Mouse (Mus musculus) left cerebral cortex, adult 9 months (tissue): ENCODE data around the gene Zfp385c.

Source experiments
- DNase-seq, 2 experiments: peaks; one replicate each; pipeline ENCODE4 v3.0.0; 2022; ENCODE audit warnings: low spot score in 2 of 2

The Zfp385c gene

DNA sequence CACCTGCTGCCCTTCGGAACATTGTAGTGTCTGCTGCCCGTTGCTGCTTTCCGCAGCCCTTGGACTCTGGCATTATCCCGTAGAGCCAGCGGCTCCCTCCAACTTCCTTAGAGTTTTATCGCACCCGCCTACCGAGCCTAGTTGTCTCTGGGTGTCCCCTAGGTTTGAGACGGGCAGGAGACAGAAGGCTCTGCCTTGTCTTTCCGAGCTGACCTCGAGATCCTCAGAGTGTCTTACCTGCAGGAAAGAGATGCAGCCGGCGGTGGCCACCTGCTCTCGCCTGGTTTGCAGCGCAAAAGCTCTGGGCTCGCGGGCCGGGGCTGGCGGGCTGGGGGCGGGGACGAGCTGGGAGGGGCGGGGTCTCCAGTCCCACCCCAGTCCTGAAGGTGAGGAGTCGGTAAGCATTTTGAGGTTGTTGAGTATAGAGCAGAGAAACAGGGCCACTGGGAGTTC is at the start of gene Zfp385c:
Zfp385c (minus strand) TSS at position 292 of the 453 bp plus-strand sequence.
- DNase-seq, result no peak

DNA sequence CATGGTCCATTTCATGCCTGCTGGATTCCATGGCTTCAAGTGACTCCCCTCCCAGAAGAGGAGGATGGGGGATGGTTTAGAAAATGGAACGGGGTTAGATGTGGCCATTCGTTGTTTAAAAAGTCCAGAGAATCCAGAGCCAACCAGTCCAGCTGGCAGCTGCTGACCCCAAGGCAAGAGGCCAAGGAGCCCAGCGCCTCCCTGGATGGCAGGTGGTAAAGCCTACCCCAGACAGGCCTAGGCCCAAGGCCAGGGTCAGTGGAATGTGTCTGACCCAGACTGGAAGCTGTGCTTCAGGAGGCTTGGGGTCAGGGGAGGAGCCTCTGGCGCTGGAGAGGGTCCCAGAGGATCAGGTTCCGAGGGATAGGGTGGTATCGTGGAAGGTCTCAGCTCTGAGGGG is 49.1 kb upstream of the Zfp385c start:
- DNase-seq, result no peak

DNA sequence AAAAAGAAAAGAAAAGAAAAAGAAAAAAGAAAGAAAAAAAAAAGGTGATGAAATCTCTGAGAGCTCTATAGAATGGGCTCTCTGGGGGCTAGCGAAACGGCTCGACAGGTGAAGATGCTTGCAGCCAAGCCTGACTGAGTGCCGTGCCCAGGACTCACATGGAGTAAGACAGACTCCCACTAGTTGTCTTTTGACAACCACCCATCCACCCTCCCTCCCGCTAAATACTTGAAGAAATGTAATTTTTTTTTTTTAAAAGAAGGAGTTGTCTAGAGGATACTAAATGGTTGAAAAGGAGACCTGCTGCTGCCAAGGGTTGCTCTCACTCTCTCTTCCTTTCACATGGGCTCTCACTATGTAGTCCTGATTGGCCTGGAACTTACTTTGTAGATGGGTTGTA is 46.5 kb upstream of the Zfp385c start:
- no peak for DNase-seq

DNA sequence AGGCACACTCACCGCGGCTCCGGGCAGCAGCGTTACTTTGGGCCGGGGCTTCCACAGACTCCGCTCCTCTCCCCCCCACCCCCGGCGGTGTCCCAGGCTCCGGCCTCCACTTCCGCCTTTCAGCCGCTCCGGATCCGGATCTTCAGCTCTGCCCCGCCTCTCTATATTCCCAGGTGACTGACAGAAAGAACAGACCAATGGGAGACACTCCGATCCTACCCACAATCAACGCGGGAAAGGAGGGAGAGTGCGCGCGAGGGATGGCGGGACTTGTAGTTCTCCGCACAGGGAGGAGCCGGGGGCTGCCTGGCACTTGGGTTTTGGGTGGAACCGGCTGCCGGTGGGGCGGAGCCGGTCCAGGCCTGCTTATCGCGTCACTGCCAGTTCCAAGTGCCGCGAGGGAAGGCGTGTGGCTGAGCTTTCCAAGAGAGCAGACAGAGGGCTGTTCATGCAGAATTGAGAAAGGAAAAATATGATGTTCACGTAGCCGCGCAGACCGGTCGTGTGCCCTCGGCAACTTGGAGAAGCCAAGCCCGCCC is 45.9 kb upstream of the Zfp385c start, which contains the start of gene Rab5c:
Rab5c (minus strand) TSS at position 150 of the 539 bp plus-strand sequence.
- peak; percentile 98 to 99 for DNase-seq

DNA sequence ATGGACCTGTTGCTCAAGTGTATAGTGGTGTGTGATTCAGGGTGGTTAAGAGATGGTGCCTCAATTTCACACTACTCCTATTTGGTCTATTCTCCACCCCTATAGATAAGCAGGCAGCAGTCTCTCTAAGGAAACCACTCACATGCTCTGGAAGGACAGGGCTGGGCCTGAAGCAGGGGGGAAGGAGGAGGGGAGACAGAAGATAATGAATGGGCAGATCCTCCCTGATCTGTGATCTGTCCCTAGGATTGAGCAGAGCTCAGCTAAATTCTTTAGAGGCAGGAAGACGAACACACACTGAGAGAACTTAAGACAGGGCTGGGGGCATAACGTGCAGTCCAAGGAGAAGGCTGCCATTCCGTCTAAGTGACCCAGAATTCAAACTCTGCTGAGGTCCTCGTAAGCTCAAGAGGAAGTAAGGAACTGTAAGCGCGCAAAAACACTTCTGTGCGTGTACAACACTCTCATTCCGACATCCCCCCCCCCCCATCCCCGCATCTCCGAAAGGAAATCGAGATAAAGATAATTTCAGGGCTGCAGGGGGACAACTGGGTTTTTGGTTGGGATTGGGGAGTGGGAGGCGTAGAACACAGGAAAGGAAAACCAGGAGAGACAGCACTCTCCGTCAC is 45.0 kb upstream of the Zfp385c start:
- no peak for DNase-seq

DNA sequence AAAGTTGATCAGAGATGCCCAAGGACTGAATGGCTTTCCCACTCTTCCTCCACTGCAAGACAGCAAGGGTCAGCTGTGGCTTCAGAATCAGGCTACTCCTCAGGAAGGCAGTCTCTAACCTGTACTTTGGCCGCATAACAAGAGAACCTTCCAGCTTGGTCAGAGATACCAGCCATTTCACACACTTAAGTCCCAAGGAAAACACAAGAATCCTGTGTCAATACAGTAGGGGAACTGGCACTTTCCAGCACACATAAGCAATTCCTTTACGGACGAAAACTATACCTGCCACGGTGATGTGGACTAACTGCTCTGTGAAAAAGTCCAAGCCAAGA is 44.5 kb upstream of the Zfp385c start:
- DNase-seq, result no peak

DNA sequence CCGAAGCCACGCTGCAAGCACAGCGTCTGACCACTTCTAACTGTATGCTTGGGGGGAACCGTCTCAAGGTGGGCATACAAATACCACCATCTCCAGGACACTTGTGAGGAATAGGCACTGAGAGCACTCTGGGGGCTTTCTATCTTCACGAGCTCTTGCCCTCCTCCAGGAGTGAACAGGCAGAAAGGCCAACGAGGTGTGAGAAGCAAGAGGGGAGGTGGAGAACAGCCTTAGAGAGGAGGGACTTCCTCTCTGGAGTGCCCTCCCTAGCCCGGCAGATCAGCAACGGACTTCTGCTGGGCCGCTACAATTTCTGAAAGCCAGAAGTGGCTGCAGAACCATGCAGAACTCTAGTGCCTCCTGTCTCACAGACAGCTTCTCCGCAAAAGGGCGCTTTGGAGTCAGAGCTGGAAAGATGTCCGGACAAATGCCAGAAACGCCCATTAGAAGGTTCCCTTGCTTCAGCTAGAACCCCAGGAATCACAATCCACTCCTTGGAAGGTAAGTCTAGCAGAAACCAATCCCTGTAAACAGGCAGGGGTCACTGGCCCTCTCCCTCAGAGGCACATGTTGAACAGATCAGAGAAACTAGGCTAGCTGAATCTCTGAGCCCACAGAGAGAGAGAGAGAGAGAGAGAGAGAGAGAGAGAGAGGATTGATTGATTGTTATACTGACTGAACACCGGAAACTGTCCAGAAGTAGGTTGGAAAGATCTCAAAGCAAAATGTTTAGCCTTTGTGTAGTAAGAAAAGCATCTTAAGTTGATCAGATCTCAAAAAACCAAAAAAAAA is 43.9 kb upstream of the Zfp385c start:
- DNase-seq, result no peak

DNA sequence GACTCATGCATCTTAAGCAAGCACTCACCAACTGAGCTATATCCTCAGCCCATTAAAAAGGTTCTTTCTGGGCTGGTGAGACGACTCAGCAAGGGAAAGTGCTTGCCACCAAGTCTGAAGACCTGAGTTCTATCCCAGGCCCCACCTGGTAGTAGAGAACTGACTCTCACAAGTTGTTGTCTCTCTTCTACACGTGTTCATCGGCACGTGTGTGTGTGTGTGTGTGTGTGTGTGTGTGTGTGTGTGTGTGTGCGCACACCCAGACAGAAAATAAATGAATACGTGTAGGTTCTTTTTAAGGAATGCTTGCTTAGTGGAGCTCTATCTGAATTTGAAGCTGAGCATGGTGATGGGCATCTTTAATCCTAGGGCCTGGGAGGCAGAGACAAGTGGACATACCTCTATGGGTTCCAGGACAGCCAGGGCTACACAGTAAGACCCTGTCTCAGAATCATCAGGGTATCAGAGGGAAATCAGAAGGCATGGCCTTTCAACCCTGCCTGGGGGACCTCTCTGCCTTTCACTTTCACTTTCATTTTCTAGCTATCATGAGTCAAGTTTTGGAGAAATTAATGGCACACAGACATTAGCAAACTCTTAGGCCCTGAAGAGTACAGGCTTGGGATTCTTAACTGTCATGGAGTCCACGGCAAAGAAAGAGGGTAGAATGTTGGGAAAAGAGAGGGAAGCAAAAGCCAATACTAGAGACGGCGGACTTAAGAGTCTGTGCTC is 43.0 kb upstream of the Zfp385c start:
- DNase-seq, result no peak

DNA sequence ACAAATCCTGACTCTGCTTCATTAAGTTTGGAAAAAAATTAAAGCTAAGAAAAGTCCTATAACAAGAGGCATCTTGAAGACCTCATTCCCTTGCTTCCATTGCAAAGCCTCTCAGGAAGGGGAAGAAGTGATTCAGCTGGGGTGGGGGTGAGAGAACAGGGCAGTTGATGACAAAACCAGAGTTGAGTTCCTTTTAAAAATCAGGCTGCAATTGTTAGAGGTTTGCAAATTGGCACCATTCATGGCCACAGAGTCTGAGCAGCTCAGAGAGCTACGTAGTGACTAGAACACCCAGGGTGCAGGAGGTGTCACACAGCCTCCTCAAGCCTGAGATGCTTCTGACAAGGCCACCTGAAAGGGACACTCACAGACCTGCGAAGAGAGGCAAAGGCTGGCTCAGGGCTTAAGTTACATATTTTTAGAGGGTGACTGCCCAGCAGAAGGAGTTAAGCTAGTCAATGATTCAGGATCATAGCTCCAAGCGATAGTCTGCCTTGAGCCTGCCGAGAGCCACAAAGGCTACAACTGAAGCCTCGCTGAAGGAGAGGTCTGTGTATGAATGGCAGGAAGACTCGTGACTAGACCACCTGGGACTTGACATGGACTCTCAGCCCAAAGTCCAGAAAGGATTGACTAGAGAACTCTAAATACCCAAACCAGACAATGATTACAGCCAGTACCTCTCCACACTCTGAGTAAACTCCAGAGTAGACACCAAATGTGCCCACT is 38.4 kb upstream of the Zfp385c start:
- no peak for DNase-seq

DNA sequence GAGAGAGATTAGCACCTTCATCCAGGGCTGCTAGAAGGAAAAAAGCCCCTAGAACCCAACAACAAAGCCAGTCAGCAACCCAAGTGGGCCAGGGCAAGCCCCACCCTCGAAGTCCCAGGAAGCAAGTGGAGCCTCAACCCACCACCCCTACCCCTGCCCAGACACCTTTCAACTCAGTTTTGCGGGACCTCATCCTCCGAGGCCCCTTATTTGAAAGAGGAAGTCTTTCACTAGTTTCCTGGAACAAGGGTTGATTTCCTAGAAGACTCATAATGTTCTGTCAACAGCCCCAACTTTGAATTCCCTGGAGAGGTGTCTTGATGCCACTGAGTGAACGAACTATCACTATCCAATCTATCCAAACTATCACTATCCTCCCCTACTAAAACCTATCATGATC is 37.7 kb upstream of the Zfp385c start:
- no peak for DNase-seq

DNA sequence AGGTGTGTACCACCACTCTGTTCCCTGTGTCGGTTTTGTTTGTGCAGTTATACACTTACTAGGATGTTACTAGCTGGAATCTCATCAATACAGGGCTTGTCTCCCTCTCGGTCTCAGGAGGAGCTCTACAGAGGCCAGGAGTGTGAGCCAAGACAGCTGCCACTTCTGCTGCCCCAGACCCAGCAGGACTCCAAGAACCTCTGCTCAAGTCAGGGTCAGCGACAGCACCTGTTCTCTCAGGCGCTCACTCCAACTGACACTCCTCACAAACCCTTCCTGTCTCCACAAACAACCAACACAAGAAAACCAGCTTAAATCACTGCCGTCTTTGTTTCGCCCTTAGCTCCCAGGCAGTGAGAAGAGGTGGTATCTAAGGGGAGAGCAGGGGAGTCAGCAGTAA is 36.3 kb upstream of the Zfp385c start:
- DNase-seq, result no peak

DNA sequence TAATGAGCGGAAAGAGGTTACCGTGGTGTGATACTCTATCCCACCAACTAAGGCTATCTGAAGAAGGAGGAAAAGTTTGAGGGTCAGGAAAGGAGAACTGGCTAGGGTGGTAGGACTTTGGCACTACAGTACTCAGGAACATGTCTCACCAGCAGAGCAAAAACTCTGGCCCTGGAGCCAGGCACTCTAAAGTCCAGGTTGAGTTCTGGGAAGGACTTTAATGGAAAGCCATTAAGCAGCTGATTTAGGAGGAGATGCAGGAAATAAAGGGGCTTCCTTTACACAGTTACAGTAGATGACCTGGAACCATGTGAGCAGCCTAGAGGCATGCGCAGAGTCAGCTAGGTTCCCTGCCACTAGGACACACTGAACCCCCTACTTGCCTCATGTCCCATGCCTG is 34.9 kb upstream of the Zfp385c start:
- DNase-seq, result no peak

DNA sequence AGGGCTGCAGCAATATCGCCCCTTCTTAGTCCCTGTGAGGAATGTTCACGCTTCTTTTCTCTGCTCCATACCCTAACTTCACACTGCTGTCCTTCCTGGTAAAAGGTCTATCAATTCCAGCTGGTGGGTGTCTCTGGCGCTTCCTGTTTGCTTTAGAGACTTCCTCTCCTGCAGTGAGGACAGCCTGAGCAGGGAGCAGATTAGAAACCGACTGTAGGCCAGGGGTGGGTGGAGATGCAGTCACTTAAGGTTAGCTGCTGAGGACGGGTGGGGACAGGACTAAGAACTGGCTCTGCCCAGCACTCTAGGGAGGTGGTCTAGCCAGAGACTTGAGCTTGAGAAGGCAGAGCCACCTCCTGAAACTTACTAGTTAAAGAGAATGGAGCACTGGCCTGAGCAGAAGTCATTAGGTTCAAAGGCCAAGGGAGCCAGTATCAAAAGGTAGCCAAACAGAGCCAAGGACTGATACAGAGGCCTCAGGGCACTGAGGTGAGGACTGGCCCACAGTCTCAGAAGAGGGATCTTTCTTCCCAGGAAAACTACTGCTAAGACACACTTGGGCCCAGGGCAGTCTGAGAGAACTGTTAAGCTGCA is 32.8 kb upstream of the Zfp385c start:
- DNase-seq, result no peak

DNA sequence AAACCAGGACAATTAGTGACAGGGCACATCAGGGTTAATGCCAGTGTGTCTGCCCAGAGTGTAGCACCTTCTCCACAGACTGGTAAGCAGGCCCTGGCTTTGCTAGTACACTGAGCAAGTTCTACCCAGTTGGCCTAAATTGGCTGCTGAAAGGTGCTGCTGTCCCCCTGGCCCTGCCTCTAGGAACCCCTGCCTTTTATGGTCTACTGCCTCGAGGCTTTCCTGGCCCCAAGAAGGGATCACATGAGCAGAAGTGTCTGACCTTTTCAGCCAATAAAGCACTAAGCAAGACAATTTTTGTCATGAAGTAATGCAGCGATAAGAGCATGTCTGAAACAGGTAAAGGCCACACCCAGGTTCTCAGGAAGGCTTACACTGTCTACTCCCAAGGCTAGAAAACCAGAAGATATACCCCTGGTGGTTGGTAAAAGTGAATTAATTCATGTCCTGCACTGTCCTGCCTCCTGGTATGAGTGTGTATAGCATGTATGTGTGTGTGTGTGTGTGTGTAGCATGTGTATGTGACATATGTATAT is 30.3 kb upstream of the Zfp385c start:
- no peak for DNase-seq

DNA sequence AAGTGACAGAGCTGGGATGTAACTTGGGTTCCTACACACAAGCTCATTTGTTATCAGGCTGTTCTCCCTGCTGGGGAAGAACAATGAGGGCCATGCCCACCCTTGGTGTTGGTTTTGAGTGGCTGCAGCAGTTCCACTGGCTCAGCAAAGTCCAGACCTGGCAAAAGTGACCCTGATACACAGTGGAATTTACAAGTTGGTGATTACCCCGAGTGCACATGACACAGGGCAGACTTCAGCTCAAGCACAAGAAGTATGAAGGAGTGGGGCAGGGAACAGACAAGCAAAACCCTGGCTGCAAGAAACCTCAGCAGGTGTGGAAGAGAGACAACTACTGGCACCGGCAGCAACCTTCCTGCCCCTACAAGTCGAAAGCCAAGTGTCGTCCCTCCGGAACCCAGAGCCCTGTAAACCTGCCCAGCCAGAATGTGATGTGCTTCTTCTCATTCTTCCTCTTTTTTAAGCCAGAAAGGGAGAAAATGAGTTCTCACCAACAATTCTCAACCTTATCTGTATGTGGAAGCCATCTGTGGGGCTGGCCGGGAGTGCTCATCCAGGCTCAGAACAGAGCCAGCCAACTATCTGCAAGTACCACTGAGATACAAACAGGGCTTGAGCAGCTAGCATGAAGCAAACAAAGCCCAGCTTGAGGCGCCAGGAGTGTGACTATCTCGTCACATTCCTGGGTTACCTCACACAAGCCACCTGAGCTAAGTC is 29.7 kb upstream of the Zfp385c start:
- DNase-seq, result no peak

DNA sequence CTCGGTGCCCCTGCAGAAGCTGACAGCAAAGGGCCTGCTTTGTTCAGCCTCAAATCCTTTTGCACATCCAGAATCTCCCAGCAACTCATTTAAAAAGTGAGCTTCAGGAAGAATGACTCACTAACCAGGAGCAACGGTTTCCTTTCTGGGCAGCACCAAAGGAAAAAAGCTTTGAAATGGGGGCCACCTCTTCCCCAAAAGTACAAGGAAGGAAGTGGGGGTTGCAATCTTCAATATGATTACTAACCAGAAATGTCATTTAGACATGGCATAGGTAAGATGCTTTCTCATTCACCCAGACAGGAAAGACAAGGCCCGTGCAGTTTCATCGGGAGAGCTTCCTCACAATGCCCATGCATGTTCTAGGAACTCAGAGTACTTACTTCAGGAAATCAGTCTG is 29.0 kb upstream of the Zfp385c start:
- no peak for DNase-seq

DNA sequence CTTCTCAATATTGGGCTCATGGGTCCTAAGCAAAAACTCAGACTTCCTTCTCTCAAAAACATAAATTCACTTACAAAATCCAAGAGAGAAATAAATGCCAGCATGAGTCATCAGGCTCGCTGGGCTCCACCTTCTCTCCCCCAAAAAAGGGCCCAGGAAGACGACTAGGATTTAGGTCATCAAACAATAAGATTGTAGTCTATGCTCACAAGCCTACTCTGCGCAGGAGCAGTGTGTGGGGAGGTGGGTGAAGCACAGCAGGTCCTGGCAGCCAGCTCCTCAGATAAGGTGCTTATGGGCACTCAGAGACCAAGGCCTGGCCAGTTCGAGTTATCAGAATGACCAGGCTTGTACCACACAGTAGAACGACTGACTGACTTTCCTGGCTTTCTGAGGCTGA is 28.1 kb upstream of the Zfp385c start:
- DNase-seq, result no peak

DNA sequence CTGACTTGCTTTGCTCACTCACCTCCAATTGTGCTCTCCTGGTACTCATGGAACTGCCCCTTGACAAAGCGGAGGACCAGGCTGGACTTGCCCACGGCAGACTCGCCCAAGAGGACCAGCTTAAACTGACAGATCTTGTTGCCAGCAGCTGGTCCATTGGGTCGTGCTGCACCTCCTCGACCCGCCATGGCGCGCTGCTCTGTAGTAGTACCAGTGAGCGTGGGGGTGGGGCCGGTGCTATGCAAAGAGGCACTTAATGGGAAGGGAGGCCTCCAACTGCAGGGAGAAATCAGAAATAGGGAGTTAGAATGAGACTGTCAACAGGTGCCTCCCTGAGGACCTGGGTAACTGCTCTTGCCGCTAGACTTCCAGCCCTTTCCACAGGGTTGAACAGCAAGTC is 27.6 kb upstream of the Zfp385c start:
- DNase-seq, result no peak

DNA sequence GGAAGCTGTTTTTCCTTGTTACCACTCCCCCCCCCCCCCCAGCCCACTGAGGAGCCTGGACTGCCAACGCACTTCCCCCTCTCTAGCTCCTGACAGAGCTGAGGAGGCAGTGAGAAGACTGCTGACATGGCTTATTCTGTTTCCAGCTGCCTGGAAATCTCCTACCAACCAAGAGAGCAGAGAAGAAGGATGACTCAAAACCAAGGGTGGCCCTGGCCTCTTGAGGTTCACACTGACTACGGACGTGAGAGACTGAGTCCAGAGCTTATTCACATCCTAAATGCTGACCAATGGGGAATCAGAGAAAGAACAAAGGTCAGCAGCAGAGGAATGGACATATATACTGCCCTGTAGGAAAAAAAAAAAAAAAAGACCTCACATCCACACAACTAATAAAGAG is 27.1 kb upstream of the Zfp385c start:
- DNase-seq, result no peak

DNA sequence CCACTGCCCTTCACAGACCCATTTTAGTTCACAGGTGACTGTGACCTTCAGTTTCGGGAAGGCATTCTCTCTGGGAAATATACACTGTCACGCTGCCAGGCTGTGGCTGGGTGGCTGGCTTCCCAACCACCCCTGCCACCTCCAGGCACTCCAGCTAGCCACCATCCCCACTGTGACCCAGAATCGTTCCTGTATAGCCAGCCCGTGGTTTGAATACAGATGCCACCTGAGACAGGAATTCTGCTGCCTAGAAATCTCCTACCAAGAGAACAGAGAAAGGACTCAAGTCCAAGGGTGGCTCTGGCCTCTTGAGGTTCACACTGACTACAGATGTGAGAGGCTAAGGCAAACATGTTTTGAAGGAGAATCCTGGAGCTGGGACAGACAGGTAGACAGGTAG is 26.6 kb upstream of the Zfp385c start:
- no peak for DNase-seq

DNA sequence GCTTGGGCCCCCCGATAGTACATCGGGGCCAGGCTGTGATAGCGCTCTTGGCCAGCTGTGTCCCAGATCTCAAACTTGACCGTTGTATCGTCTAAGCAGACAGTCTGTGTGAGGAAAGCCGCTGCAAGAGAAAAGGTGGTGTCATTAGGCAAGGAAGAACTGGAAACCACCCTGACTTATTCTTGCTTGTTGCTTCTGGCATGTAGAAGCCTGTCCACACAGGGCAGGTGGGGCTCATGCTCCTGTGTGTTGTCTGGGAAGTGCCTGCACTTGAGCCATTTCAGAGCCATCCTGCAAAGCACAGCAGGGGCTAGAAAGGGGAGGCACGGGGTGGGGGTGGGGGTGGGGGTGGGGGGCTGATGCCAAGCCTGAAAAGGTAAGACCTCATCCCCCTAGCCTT is 26.2 kb upstream of the Zfp385c start:
- no peak for DNase-seq
